Mouse (Mus musculus): ENCODE measurements around the gene Exoc4.

Exoc4 gene

DNA sequence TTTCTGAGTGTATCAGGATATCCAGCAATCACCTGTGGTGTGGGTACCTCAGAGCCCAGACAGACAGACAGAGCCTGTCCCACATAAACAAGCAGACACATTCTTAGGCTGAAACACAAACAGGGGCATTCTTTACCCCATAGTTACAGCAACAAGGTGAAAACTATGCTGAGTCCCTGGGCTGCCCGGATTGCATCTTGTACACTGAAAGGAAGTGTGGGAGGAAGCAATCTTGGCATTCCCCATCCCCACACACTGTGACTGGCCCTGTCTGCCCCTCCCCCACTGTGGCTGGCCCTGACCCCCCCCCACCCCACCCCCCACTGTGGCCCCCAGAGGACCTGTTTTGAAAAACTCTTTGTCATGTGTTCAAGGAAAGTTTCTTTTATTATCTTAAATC is 623.3 kb downstream of the Exoc4 start:
- peak in 1 of 2 experiments; percentile 7 for DNase-seq

DNA sequence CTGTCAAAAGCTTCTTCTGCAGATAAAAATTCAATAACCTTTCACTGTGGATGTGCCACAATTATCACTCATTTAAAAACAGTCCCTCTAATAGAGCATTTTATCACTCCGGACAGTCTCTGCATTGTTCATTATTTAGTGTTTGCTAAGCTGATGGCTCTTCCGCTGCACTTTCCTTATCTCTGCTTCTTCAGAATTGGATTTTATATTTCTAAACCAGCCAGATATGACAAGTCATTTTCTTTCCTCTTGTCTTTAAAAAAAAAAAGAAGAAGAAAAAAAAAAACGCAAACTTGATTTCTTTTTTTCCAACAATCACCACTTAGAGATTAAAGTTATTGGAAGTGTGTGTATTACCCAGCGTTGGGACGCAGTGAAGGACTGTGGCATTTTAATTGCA is 624.1 kb downstream of the Exoc4 start:
- no peak for DNase-seq

DNA sequence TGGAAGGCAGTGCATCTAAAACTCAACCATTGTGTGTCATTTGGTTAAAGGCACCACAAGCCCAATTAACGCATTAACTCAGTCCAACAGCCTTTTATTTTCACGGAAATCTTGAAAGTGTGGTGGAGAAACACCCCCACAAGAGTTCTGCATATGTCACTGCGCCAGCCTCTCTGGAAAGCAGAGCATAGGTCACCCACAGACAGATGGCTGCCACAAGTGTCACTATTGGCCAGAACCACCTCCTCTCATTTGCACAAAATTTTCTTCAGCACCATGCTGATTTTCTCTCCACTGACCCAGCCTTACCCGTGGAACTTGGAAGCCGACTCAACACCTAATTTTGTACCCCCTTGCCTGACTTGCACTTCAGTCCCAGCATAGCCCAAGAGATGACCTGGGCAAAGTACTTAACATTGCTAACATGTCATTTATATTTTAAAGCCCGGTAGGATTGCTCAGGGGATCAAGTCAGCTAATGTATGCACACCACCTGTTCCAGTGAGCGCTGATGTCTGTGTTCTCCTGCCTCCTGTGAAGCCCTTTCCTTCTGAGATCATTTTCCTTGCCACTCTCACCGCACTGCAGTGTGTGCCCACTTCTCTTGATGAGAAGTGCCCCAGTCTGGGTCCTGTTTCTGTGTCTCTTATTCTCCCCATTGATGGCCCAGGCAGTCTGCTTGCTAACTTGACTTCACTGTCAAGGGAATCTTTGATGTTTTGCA is 625.6 kb downstream of the Exoc4 start:
- no peak for DNase-seq

DNA sequence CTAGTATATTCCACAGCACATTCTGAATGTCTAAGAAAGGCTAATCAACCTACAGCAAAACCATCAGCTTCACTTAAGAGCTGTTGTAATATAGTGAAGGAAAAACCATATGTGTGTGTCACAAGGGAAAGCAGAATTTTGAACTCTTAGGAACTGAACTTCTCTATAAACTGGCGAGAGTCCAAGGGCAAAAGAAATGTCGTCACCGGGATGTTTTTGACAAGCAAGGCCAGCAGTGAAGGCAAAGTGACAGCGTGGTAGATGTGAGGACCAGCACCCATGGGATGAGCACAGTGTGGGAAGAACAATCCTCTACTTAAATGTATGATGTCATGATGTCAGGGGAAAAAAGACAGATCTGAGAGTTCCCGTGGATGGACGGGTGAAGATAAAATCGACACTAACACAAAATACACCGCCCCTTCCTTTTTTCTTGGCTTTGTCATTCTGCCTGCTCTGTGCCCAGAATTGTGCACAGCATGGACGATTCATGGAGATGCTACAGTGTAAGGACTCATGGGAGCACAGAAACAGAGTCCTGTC is 635.3 kb downstream of the Exoc4 start:
- DNase-seq, result no peak

DNA sequence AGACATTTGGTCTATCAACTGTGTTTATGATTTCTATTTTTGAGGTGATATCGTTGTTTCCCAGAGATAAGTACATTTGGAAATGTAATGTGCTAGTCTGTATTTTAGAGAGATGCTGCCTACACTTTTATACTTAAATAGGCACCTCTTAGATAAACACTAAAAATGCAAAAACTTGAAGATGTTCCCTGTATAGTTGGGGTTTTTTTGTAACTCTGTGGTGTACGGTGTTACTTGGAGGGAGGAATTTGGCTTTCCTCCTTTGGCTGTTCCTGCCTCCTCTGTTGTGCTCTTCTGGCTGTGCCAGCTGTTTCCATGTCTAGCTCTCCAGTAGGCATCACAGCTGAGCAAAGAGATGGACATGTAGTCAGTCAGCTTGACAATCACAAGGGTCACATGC is 638.1 kb downstream of the Exoc4 start:
- DNase-seq, result no peak

DNA sequence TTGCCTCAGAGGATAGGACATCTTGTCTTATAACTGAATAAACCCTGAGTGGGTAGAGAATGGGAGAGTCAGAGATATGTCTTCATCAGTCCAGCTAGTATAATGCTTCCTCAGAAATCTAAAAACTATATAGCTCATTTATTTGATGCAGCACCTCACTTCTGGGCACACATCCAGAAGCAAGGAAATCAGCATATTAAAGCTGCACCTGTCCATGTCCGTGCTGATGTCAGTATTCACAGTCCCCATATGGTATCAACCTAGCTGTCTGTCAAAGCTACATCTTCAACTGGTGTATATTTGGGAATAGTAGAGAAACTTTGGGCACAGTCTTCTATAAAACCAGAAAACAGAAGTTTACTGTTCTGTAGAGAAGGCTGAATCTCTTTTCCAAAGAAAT is 642.0 kb downstream of the Exoc4 start:
- DNase-seq, result no peak

DNA sequence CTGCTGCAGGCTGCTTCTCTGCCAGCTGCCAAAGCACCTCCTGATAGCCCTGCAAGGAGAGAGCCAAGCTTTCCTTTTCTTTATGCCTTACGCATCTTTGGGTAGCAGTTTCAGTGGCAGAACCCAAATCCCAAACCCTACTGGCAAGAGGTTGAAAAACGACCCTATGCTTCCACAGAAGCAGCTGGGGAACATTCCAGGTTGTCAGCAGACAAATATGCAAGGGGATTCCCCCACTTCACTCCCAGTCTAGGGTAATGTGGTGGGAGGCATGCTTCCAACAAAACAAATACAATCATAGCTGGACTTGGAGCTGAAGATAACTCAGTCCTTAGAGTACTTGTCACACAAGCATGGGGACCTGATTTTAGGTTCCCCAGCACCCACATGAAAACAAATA is 643.3 kb downstream of the Exoc4 start:
- no peak for DNase-seq

DNA sequence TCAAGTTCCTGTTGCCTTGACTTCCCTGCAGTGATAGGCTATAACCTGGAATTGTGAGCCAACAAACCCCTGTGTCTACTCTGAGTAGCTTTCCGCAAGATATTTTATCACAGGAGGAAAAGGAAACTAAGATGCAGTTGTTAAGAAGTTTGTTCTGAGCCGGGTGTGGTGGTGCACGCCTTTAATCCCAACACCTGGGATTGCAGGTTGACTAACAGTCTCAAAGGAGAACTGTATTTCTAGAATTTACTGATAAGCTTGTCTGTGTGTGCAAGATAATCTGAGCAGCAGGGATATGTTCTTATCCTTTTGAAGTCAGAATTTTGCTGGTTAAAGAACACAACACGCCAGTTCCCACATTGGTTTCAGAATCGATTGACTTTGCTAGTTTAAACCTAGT is 651.1 kb downstream of the Exoc4 start:
- no peak for DNase-seq

DNA sequence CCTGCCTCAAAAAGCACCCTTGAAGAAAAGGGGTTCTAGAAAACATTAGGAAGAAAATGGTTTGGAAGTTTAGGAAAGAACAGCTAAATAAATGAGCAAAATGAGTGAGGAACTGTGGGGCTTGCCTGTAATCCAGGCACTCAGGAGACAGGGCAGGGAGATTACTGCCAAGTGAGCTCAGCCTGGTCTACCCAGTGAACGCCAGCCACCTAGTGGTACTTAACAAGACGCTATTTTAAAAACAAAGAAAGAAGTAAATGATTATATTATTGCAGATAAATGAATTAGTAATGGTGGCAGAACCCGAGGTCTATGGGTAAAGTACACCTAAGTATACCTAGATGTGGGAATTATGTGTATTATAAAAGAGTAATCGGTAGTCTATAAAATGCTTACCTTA is 651.7 kb downstream of the Exoc4 start:
- no peak for DNase-seq

DNA sequence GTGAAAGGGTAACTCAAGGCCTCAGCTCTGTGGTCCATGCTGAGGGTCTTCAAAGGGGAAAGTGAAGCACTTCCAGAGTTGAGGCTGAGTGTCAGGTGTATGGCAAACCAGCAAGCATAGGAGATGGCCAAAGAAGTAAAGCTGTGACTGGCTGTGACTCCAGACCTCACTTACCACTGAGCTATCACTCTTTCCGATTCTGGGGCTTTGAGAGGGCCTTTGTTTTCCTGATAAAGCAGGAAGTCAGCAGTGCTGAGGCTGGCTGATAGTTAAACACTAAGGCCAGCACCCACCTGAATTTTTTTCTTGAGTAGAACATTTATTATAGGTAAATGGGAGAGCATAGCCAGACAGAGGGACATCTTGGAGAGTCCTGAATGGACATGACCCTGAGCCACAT is 656.2 kb downstream of the Exoc4 start:
- DNase-seq, result no peak

DNA sequence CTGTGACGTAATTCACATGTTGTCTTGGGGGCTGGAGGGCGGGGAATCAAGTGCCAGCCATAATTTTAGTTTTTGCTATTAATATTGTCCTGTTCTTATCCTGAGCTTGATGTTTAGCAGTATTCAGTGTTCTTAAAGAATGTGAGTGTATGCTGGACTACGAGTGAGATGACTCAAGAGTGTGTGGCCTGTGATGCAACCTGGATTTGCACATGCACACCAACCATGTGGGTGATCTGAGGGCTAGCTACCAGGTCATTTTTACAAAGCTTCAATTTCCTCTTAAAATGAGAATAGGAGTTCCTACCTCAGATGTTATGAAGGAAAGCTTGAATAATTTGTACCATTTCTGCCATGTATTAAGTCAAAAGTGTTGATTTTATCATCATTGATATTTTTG is 661.8 kb downstream of the Exoc4 start:
- DNase-seq, result no peak

DNA sequence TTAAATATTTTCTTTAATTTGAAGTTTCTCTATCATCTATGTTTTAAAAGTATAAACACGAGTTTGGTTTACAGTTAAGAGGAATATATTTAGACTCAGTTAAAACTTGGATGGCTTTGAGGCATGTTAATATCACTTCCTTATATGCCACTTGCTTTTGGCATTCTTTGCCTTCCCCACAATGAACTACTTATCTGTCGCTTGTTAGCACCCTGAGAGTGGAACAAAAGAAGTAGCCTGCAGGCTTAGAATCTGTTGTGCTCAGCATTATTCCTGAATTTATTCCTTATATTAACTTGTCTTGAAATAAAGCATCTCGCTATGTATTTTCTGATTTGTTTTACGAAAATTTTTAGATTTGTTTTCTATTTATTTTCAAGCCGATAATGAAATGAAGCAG is 664.2 kb downstream of the Exoc4 start:
- DNase-seq, result no peak

DNA sequence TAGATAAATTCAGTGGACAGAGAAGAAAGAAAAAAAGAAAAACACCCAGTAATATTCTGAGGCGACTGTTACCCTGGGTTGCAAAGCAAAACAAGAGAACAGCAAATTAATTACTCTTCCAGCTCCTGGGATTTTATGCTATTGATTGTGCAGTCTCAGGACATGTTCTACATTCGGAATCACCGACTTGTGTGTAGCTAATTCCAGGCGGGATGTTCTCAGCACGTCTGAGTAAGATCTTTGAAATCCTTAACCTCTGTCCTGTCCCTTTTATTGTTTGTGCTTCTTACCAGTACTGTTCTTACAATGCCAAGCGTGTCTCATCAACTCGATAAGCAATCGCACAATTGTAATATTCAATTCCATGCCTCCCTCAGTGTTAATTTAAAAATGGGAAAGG is 664.6 kb downstream of the Exoc4 start:
- no peak for DNase-seq

DNA sequence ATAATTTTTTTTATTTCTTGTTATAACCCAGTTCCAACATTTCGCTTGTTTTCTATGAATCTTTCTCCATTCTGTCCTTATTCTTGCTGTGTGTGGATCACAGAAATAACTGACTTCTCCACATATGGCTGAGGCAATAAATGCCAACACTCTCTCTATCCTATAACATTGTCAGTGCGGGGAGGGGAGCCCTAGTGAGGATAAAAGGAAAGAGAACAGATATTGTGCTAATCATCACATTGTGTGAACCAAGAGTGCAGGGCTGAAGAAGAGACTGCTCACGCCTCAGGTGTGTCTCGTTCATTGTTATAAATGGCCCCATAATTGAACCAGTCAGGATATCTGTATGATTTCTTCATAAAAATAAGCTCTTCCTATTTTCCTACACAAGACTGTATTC is 665.1 kb downstream of the Exoc4 start:
- DNase-seq, result no peak

DNA sequence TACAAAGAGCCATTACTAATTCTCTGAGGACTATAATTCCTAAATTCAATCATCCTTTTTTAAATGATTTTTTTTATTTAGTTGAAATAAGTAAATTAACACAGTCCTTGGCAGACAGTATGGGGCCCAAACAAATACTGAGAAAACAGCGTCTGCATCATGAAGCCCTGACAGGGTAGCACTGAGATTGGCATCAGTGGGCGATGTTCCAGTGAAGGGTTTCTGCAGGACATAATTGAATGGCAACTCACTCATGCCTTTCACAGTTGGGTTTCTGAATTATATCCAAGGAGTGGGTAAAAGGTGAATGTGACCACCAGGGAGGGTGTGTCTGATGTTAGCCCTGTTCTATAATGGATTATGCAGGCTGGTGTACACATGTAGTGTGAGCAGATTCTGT is 674.7 kb downstream of the Exoc4 start:
- no peak for DNase-seq

DNA sequence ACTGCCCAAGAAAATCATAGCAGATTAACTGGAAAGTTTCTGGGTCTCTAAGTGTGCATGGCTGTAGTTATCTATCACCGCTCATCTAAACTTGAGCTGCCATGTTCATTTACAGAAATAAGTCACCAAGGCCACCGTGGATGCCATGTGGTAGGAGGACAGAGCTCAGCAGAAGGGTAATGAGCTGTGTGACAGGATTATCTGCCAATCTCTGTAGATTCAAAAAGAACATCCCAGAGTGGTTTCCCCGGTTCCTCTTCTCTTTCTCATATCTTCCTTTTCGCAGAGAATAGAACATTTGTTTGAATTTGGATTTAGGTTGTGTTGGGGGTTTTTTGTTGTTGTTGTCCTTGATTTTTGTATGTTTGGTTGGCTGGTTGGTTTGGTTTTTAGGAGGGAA is 676.0 kb downstream of the Exoc4 start:
- DNase-seq, result no peak

DNA sequence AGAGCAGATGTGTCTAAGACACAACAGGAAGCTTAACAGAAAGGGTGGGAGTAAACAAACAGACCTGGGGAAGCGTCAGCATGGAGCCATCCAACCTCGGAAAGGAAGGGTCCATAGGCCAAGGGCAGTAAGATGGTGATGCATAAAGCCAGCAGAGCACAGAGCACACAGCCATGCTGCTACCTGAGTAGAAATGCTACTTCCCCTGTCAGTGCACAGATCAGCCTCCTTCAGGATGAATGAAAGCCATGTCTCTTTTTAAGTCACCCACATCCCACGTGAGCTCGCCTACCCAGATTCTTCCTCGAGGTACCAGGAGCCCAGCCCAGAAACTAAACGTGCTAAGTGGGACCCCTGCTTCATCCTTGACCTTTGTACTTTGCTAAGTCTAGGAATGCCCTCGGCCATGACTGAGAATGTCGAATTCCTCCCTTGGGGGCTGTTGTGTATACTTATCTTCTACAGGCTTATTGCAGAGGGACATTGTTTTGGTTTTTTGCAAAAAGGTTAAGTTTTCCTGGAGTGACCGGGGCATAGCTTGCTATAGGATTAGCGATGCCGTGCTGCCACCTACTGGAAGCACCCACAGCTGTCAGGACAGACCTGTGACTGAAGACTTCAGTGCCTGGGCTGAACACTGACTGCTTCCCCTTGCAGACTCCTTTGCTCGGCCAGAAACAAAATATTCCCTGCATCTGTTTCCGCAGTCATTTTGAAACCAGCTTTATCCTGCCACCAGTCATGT is 680.6 kb downstream of the Exoc4 start:
- peak; percentile 75 to 92 for DNase-seq

DNA sequence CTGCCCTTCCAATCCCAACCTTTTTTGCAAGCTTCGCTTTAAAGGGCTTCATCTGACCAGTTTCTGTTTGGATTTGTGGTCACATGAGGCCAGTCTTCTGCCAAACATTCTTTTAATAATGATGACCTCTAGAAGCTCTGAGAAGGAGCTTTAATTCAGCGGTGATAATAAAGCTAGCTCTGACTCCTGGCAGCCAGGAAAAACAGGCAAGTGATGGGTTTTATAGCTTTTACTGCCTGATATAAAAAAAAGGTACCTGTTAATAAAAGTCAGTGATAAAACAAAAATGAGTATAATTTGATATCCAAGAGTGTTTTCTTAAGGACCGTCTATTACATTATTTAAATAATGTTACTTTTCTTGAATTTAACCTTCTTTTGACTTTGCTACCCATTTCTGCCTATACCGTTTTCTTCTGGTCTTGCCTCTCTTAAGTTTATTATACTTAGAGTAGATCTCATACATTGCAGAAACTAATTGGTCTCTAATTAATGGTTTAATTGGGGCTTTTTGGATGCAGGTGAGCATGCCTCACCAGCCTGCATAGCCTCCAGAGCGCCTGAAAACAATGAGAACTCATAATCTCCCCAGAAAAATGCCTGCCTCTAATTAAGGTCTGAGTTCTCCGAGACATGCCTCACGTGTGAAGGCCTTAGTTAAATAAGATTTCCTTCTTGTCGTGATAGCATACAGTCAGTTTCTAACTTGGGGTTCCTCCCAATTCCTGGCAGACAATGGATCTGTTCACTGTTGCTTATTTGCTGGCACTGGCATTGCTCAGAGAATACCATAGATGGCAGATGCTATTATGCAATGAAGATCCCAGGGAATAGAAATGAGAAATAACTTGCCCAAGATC is 681.4 kb downstream of the Exoc4 start:
- DNase-seq, result no peak

DNA sequence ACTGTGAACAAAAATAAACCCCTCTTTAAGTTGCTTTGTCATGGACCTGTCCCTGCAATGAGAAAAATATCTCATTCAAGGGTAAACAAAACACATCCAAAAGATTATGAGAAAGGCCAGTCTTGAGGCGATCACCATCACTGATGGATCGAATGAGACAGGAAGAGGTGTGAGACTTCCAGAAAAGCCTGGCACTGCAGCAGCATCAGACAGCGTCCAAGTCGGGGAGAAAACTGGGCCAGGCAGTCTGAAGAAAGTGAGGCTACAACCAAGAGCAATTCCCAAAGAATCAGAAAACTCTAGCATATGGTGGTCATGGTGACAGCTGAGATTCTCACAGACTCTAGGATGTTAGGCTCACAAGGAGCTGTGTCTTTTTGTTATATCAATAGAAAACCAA is 689.0 kb downstream of the Exoc4 start:
- DNase-seq, result no peak

DNA sequence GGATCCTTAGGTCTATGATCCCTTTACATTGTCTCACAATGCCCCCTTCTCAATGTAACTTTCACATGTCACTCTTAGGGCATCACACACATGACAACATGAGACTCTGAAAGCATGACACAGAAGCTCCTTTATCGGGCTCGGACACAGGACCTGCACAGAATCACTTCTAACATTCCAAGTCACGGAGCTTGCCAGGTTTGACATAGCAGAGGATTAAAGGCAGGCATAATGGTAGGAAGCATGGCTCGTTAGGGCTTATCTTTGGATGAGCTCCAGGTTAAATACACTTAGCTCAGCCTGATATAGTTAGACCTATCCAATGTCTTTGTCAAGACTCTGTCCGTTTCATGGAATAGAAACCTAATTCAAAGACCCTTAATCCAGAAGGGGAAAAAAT is 690.3 kb downstream of the Exoc4 start:
- no peak for DNase-seq

DNA sequence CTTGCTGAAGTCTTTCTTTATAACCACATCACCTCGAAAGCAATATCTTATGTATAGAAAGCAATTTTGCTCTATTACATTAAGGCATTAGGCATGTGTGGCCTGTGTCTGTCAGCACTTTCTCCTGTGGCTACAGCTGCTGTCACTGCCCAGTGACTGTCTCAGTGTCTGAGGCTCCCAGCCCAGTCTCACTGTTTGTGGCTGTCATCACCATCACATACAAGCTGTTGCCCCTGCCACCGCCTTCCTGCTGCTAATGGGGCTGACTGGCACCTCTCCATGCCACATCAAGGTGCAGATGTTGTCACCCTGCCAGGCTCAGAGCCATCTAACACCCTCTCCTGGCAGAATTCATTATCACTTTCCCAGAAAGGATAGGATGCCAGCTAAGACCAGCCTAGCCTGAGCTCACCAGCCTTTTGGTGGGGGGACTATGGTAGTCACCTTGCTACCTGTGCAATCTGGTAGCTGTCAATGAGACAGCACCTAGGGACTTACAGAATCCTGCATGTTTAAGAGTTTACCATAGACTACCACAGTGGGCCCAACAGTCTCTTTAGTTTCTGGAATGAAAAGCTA is 698.1 kb downstream of the Exoc4 start:
- no peak for DNase-seq

DNA sequence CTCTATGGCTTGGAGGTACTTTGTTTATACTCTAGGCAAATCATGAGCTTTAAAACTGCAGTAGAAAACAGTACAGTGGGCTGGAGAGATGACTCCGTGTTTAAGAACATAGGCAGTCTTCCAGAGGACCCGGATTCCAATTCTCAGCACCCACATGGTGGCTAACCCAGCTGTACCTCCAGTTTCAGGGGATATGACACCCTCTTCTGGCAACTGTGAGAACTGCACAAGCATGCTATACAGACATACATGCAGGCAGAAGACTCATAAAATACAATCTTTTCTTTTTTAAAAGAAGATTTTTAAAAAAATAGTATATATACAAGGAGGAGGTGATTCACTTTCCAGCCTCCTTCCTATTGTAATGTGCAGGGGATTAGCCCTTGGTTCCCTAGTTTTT is 701.2 kb downstream of the Exoc4 start:
- DNase-seq, result no peak

DNA sequence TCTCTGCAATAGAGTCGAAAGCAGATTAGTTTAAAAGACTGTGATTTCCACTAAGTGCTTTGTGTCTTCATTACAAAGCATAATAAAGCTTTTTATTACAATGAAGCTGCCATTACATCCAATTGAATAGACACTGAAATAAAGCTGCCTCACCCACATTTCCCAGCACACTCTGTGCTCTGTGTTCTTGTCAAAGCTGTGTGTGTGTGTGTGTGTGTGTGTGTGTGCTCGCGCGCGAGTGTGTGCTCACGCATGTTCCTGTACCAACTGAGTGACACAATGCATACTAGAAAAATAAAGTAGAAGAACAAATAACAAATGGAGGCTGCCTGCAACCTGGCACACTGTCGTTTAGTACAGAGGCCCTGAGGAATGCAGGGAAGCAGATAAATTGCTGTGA is 706.6 kb downstream of the Exoc4 start:
- no peak for DNase-seq
